Comparison of ENCODE assay signal across 16 mouse cellular contexts in the genomic region with DNA sequence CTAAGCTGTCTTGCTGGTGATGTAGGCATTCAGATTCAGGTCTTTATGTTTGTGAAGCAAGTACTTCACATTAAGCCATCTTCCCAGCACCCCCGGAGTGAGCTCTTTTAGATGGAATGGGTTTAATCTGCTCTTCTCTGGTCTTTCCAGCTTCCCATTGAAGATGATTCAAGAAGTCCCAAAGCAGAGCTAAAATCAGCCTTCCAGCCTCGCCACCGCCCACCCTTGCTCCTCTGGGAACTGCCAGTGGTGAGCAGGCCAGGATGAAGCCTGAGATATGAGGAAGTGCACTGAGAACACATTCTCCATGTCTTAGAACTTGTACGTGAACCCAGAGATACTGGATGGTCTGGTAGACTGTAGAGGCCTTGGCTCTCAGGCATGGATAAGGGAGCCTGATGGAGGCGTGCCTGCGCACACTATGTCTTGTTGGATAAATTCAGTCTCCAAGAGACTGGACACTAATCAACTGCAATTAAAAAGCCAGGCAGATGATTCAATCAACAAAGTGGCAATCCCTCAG. TPM values are rescaled to one million over a fixed set of nuclear protein-coding genes. Genes with fewer than 3 reads are reported as not detected.
DNase-seq lines count a peak whose midpoint lies in the region; ATAC-seq and TF ChIP-seq lines count a peak whose summit lies in the region.
"Had no signal": no experiment of that assay in that cellular context is flagged by ENCODE, and none has a peak within 500 bp of the region (broad histone marks: within the 10 kb centered on the region; RNA-seq: fewer than 3 reads in every experiment).

No protein-coding gene starts in this region.

- H3K4me2 ChIP-seq in midbrain, postnatal 0 days (ENCODE audit: low read depth, low read length, poor library complexity, severe bottlenecking), result no peak overlapping the region
- H3K4me2 ChIP-seq: heart, embryonic 12.5 days; midbrain, embryonic 11.5 days; stomach, embryonic 15.5 days had no signal

- no peak for ATAC-seq in midbrain, postnatal 0 days (ENCODE audit: low FRiP score)
- ATAC-seq: hindbrain, postnatal 0 days had no signal

- no peak overlapping the region for H3K9ac ChIP-seq in heart, adult 2 months (ENCODE audit: low read depth, low read length)
- no peak overlapping the region for H3K9ac ChIP-seq in midbrain, postnatal 0 days (replicated peaks; ENCODE audit: low read length, poor library complexity, severe bottlenecking)
- H3K9ac ChIP-seq: heart, embryonic 12.5 days; stomach, embryonic 15.5 days had no signal

- no peak overlapping the region for H3K4me3 ChIP-seq in heart, adult 2 months
- no peak overlapping the region for H3K4me3 ChIP-seq in midbrain, embryonic 10.5 days
- H3K4me3 ChIP-seq in midbrain, postnatal 0 days (ENCODE audit: low read depth, low read length), result no peak overlapping the region
- no peak overlapping the region for H3K4me3 ChIP-seq in olfactory bulb, adult 2 months (ENCODE audit: insufficient read depth, low read depth, low read length)
- H3K4me3 ChIP-seq: forebrain, embryonic 10.5 days; heart, embryonic 12.5 days; stomach, embryonic 15.5 days had no signal

- H3K27ac ChIP-seq in heart, adult 2 months, result peak overlapping the region; percentile 31
- peak overlapping the region; percentile 7; the same call in 1 of the 2 replicates for H3K27ac ChIP-seq in midbrain, embryonic 10.5 days (replicated peaks)
- H3K27ac ChIP-seq in midbrain, postnatal 0 days (ENCODE audit: low read depth, low read length), result no peak overlapping the region
- peak overlapping the region; percentile 56; the same call in 1 of the 2 replicates for H3K27ac ChIP-seq in olfactory bulb, adult 2 months (ENCODE audit: insufficient read depth, low read depth, low read length)
- H3K27ac ChIP-seq: forebrain, embryonic 10.5 days; hindbrain, postnatal 0 days; stomach, embryonic 15.5 days had no signal

- 69% methylated on average over 6 of the region's 6 CpGs for WGBS in heart, adult 2 months
- 87% methylated on average over 6 of the region's 6 CpGs for WGBS in midbrain, embryonic 10.5 days
- 85% methylated on average over 6 of the region's 6 CpGs for WGBS in midbrain, postnatal 0 days
- WGBS in olfactory bulb, adult 2 months, result 75% methylated on average over 6 of the region's 6 CpGs

- no peaks in the 10 kb centered on the region for H3K27me3 ChIP-seq in heart, adult 2 months (ENCODE audit: control insufficient read depth, insufficient read depth, low read length)
- no peaks in the 10 kb centered on the region for H3K27me3 ChIP-seq in midbrain, embryonic 10.5 days (ENCODE audit: low read depth, poor library complexity, severe bottlenecking)
- H3K27me3 ChIP-seq in midbrain, postnatal 0 days (ENCODE audit: insufficient read depth, low read length), result no peaks in the 10 kb centered on the region
- H3K27me3 ChIP-seq: heart, embryonic 12.5 days; stomach, embryonic 15.5 days had no signal

- no peak for TF ChIP-seq CTCF in heart, adult 2 months (IDR thresholded peaks at IDR 0.05)
- no peak for TF ChIP-seq CTCF in midbrain, postnatal 0 days (IDR thresholded peaks at IDR 0.05)
- TF ChIP-seq CTCF in olfactory bulb, adult 2 months (IDR thresholded peaks at IDR 0.05; ENCODE audit: insufficient read depth, low read depth, low read length), result no peak

- intact Hi-C loops in heart, adult 2 months (cut with DNase I), result no loop called here

- H3K4me1 ChIP-seq in heart, adult 2 months (ENCODE audit: control insufficient read depth, insufficient read depth, low read length), result peaks cover 7% of the 10 kb centered on the region
- peaks cover 26% of the 10 kb centered on the region for H3K4me1 ChIP-seq in midbrain, embryonic 10.5 days
- H3K4me1 ChIP-seq in midbrain, postnatal 0 days (ENCODE audit: insufficient read depth, low read length), result no peaks in the 10 kb centered on the region
- peaks cover 17% of the 10 kb centered on the region for H3K4me1 ChIP-seq in olfactory bulb, adult 2 months (ENCODE audit: control insufficient read depth, insufficient read depth, low read length)
- H3K4me1 ChIP-seq: heart, embryonic 12.5 days; stomach, embryonic 15.5 days had no signal

- H3K79me2 ChIP-seq in heart, adult 2 months (replicated peaks; ENCODE audit: control insufficient read depth, insufficient read depth, low read length), result no peaks in the 10 kb centered on the region

- TF ChIP-seq POLR2A in heart, adult 2 months (IDR thresholded peaks at IDR 0.05; ENCODE audit: insufficient read depth, low read depth, low read length), result no peak
- no peak for TF ChIP-seq POLR2A in olfactory bulb, adult 2 months (IDR thresholded peaks at IDR 0.05; ENCODE audit: insufficient read depth, low read depth, low read length)

- H3K36me3 ChIP-seq in heart, adult 2 months (ENCODE audit: control insufficient read depth, insufficient read depth, low read length), result no peaks in the 10 kb centered on the region; the same call in 1 of the 2 replicates
- H3K36me3 ChIP-seq in midbrain, embryonic 10.5 days, result no peaks in the 10 kb centered on the region
- H3K36me3 ChIP-seq in midbrain, postnatal 0 days (ENCODE audit: insufficient read depth, low read length), result no peaks in the 10 kb centered on the region
- H3K36me3 ChIP-seq: forebrain, embryonic 10.5 days; heart, embryonic 12.5 days; stomach, embryonic 15.5 days had no signal

- no peak for TF ChIP-seq EP300 in heart, adult 2 months (IDR thresholded peaks at IDR 0.05; ENCODE audit: insufficient read depth, low read depth, low read length)

- no peaks in the 10 kb centered on the region for H3K9me3 ChIP-seq in midbrain, embryonic 10.5 days (replicated peaks)
- H3K9me3 ChIP-seq in midbrain, postnatal 0 days (ENCODE audit: low read length), result no peaks in the 10 kb centered on the region
- H3K9me3 ChIP-seq: forebrain, embryonic 10.5 days; heart, embryonic 12.5 days; stomach, embryonic 15.5 days had no signal

- no peak for DNase-seq in heart, adult 2 months
- DNase-seq in heart, adult 9 months (ENCODE audit: low spot score in 2 of 2), result no peak
- no peak for DNase-seq in midbrain, embryonic 10.5 days (ENCODE audit: low spot score)
- DNase-seq in midbrain, postnatal 0 days (ENCODE audit: low spot score), result no peak
- DNase-seq in gastrocnemius, postnatal 10 days, result peak; percentile 30
- DNase-seq in lung, postnatal 36 days, result no peak
- DNase-seq: B cell, adult 2 months; cerebellum, adult 18-20 months; layer of hippocampus, postnatal 36 days; lung, adult 2 months had no signal

RNA-seq across cellular contexts. Expression of gene Mrtfb, which starts 51.3 kb away (rescaled TPM):
- 10 to 100 TPM; 24.9 to 27.1 TPM for total RNA-seq in heart, adult 2 months (2021)
- polyA plus RNA-seq in heart, adult 2 months (2012; rRNA removed), result 8.3 and 10.3 TPM in 2 replicates
- polyA plus RNA-seq in midbrain, embryonic 10.5 days (2016; fragmentation: Nextera tagmentation; extraction: Ambion mirVana), result 14.9 and 17.2 TPM in 2 replicates
- 24.1 and 24.2 TPM in 2 replicates for total RNA-seq in midbrain, postnatal 0 days (2014; rRNA removed)
- polyA plus RNA-seq in midbrain, postnatal 0 days (2015; fragmentation: Nextera tagmentation; extraction: Ambion mirVana), result 13.8 TPM in 2 replicates
- 10 to 100 TPM; 39.5 TPM for total RNA-seq in gastrocnemius, postnatal 10 days (2021)
- 36.5 TPM in 1 of 2 replicates, not detected in the other for polyA plus RNA-seq in olfactory bulb, adult 2 months (2012; ENCODE audit: insufficient read depth, insufficient read length, low replicate concordance, missing spikeins)
